ENCODE assay signal across 30 mouse cellular contexts in genomic region chr1:189824436-189824835, GRCm38 (mm10).
DNase-seq lines count a peak whose midpoint lies in the region; ATAC-seq lines count a peak whose summit lies in the region.
"Had no signal": no experiment of that assay in that cellular context is flagged by ENCODE, and none has a peak within 500 bp of the region (broad histone marks: within the 10 kb centered on the region; RNA-seq: fewer than 3 reads in every experiment).

No protein-coding gene starts in this region.

- H3K4me3 ChIP-seq in midbrain, embryonic 10.5 days: no peak overlapping the region
- H3K4me3 ChIP-seq: embryonic facial prominence, embryonic 12.5 days; hindbrain, embryonic 13.5 days; liver, embryonic 13.5 days had no signal

- peaks cover 6% of the 10 kb centered on the region for H3K4me1 ChIP-seq in midbrain, embryonic 10.5 days
- H3K4me1 ChIP-seq: embryonic facial prominence, embryonic 12.5 days; hindbrain, embryonic 13.5 days had no signal

- WGBS in midbrain, embryonic 10.5 days: 93% methylated on average over 5 of the region's 5 CpGs

- intact Hi-C loops in heart, postnatal 25 days (cut with DNase I): no loop called here

- peak; percentile 67; the same call in 1 of the 2 replicates for ATAC-seq in neutrophil, adult 5-6 weeks (ENCODE audit: extremely low read depth, insufficient number of reproducible peaks, low FRiP score, poor library complexity, severe bottlenecking)
- ATAC-seq: forebrain, postnatal 0 days; intestine, embryonic 16.5 days had no signal

- no peaks in the 10 kb centered on the region for H3K27me3 ChIP-seq in midbrain, embryonic 10.5 days (ENCODE audit: low read depth, poor library complexity, severe bottlenecking)
- H3K27me3 ChIP-seq: embryonic facial prominence, embryonic 12.5 days; hindbrain, embryonic 13.5 days; liver, embryonic 13.5 days had no signal

- H3K9me3 ChIP-seq in midbrain, embryonic 10.5 days (replicated peaks): no peaks in the 10 kb centered on the region
- H3K9me3 ChIP-seq: embryonic facial prominence, embryonic 12.5 days; hindbrain, embryonic 13.5 days had no signal

- H3K27ac ChIP-seq in midbrain, embryonic 10.5 days (replicated peaks): no peak overlapping the region
- H3K27ac ChIP-seq: embryonic facial prominence, embryonic 12.5 days; hindbrain, embryonic 13.5 days; kidney, postnatal 0 days; liver, embryonic 13.5 days; macrophage had no signal

- peaks cover 23% of the 10 kb centered on the region for H3K36me3 ChIP-seq in midbrain, embryonic 10.5 days
- H3K36me3 ChIP-seq: G1E; hindbrain, embryonic 13.5 days; liver, embryonic 13.5 days had no signal

- DNase-seq in heart, adult 9 months (ENCODE audit: low spot score in 2 of 2): peak; percentile 19 to 23
- no peak for DNase-seq in heart, postnatal 25 days (ENCODE audit: low spot score)
- DNase-seq in spleen, postnatal 36 days (ENCODE audit: low spot score in 2 of 2): peak; percentile 25 to 26
- no peak for DNase-seq in spleen, postnatal 10 days (ENCODE audit: low spot score in 2 of 2)
- DNase-seq in midbrain, embryonic 10.5 days (ENCODE audit: low spot score): no peak
- no peak for DNase-seq in lung, adult 18-20 months
- DNase-seq: adrenal gland, postnatal 14 days; cerebellum, adult 11 months; cerebellum, adult 9-10 months; embryo, embryonic 11 days; forebrain, postnatal 0 days; gastrocnemius, postnatal 10 days; heart, postnatal 4 days; kidney, adult 8-10 months; kidney, postnatal 4 days; liver, embryonic 13.5 days; lung, adult 2 months; lung, postnatal 10 days; midbrain, embryonic 14.5 days; retina, postnatal 1 day; right cerebral cortex, postnatal 25 days; spleen, adult 18-20 months; thymus, postnatal 4 days had no signal

Comparison
In these comparisons a context has a peak if more than half of its experiments do, and no peak if none do; other contexts are left out.
1. DNase-seq: peak in heart, adult 9 months (2 of 2) and spleen, postnatal 36 days (2 of 2); none in heart, postnatal 25 days (single experiment), spleen, postnatal 10 days (0 of 2), midbrain, embryonic 10.5 days (single experiment) and lung, adult 18-20 months (0 of 2).